ENCODE assay signal across 8 mouse cellular contexts in the genomic region with DNA sequence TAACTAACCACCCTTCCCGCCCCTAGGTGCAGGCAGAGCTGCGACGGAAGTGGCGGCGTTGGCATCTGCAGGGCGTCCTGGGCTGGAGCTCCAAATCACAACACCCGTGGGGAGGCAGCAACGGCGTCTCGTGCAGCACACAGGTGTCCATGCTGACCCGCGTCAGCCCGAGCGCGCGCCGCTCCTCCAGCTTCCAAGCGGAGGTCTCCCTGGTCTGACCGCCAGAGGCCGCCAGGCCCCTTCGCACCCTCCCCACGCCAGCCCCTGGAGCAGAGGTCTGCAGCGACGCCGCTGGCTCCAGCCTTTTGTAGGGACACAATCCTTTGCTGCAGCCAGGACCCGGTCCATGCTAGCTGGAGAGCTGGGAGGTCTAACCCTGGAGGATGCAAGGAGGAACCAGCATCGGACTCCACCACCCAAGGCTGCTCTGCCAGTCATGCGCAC. TPM values are rescaled to one million over a fixed set of nuclear protein-coding genes. Genes with fewer than 3 reads are reported as not detected.
A peak's percentile ranks its signal among the peaks of the same experiment; 100 is the strongest.
DNase-seq lines count a peak whose midpoint lies in the region; ATAC-seq and TF ChIP-seq lines count a peak whose summit lies in the region.

No protein-coding gene starts in this region.

- H3K36me3 ChIP-seq in hindbrain, postnatal 0 days (ENCODE audit: insufficient read depth, low read length): no peaks in the 10 kb centered on the region
- H3K36me3 ChIP-seq in liver, embryonic 12.5 days: no peaks in the 10 kb centered on the region
- no peaks in the 10 kb centered on the region for H3K36me3 ChIP-seq in myocyte (ENCODE audit: control insufficient read depth, insufficient read depth)
- H3K36me3 ChIP-seq in stomach, embryonic 16.5 days (ENCODE audit: control insufficient read depth, insufficient read depth, low read length): no peaks in the 10 kb centered on the region

- peak overlapping the region; percentile 50 for H3K4me2 ChIP-seq in hindbrain, postnatal 0 days (ENCODE audit: low read depth, low read length)
- H3K4me2 ChIP-seq in liver, embryonic 12.5 days: peak overlapping the region; percentile 59
- peak overlapping the region; percentile 48 for H3K4me2 ChIP-seq in myocyte (ENCODE audit: low read depth)
- peak overlapping the region; percentile 58 for H3K4me2 ChIP-seq in stomach, embryonic 16.5 days (ENCODE audit: low read depth, low read length)

- H3K79me2 ChIP-seq in myocyte (ENCODE audit: control insufficient read depth, insufficient read depth): no peaks in the 10 kb centered on the region

- peak; percentile 83 for TF ChIP-seq CTCF in hindbrain, postnatal 0 days (IDR thresholded peaks at IDR 0.05; ENCODE audit: low read depth)

- H3ac ChIP-seq in myocyte (ENCODE audit: control insufficient read depth, insufficient read length): no peak overlapping the region

- 0 out of 2 replicates have a peak, but pooled peaks cover 4% of the 10 kb centered on the region for H3K4me1 ChIP-seq in hindbrain, postnatal 0 days (ENCODE audit: insufficient read depth, low read length)
- H3K4me1 ChIP-seq in liver, embryonic 12.5 days: peaks cover 34% of the 10 kb centered on the region
- peaks cover 15% of the 10 kb centered on the region for H3K4me1 ChIP-seq in stomach, embryonic 16.5 days (ENCODE audit: control insufficient read depth, insufficient read depth, low read length)

- H3K9me3 ChIP-seq in hindbrain, postnatal 0 days (ENCODE audit: low read length): no peaks in the 10 kb centered on the region
- no peaks in the 10 kb centered on the region for H3K9me3 ChIP-seq in liver, embryonic 12.5 days (replicated peaks)
- no peaks in the 10 kb centered on the region for H3K9me3 ChIP-seq in stomach, embryonic 16.5 days (replicated peaks; ENCODE audit: control insufficient read depth, low read length)

- H3K4me3 ChIP-seq in hindbrain, postnatal 0 days (ENCODE audit: low read length): peak overlapping the region; percentile 26
- H3K4me3 ChIP-seq in liver, embryonic 12.5 days: peak overlapping the region; percentile 23
- no peak overlapping the region for H3K4me3 ChIP-seq in myocyte
- peak overlapping the region; percentile 39 for H3K4me3 ChIP-seq in stomach, embryonic 16.5 days (replicated peaks; ENCODE audit: low read length)

- no peak for TF ChIP-seq POLR2A in myocyte (IDR thresholded peaks at IDR 0.05; ENCODE audit: insufficient read length, low read depth)

- H3K27me3 ChIP-seq in hindbrain, postnatal 0 days (ENCODE audit: insufficient read depth, low read length): no peaks in the 10 kb centered on the region
- H3K27me3 ChIP-seq in liver, embryonic 12.5 days (replicated peaks): peaks cover 68% of the 10 kb centered on the region
- peaks cover 3% of the 10 kb centered on the region for H3K27me3 ChIP-seq in myocyte (ENCODE audit: control insufficient read depth, insufficient read depth, insufficient read length)
- peaks cover 32% of the 10 kb centered on the region for H3K27me3 ChIP-seq in stomach, embryonic 16.5 days (ENCODE audit: control insufficient read depth, insufficient read depth, low read length)

- under 1% methylated on average over 28 of the region's 28 CpGs for WGBS in hindbrain, postnatal 0 days
- under 1% methylated on average over 28 of the region's 28 CpGs for WGBS in liver, embryonic 12.5 days (ENCODE audit: insufficient replicate concordance)
- under 1% methylated on average over 28 of the region's 28 CpGs for WGBS in stomach, embryonic 16.5 days

- no peak overlapping the region for H3K27ac ChIP-seq in hindbrain, postnatal 0 days
- H3K27ac ChIP-seq in liver, embryonic 12.5 days: no peak overlapping the region
- no peak overlapping the region for H3K27ac ChIP-seq in stomach, embryonic 16.5 days (ENCODE audit: low read length)

- ATAC-seq in hindbrain, postnatal 0 days: peak; percentile 71
- no peak for ATAC-seq in liver, embryonic 12.5 days
- ATAC-seq in stomach, embryonic 16.5 days (ENCODE audit: insufficient read depth, low FRiP score): peak; percentile 51; the same call in 1 of the 2 replicates
- ATAC-seq in cerebellum, adult (ENCODE audit: insufficient number of reproducible peaks, low FRiP score, low TSS enrichment): no peak

- peak overlapping the region; percentile 22 for H3K9ac ChIP-seq in hindbrain, postnatal 0 days (replicated peaks; ENCODE audit: low read length)
- no peak overlapping the region for H3K9ac ChIP-seq in liver, embryonic 12.5 days
- peak overlapping the region; percentile 62 for H3K9ac ChIP-seq in stomach, embryonic 16.5 days (ENCODE audit: low read length)

- DNase-seq in R1 (ENCODE audit: low read depth, low spot score): peak; percentile 66
- DNase-seq in c-Kit-positive CD71-negative TER-119-negative erythroid progenitor cells, embryonic 14.5 days (ENCODE audit: low read depth): peak; percentile 33
- DNase-seq in gastrocnemius, postnatal 25 days: peak; percentile 58
- peak; percentile 81 for DNase-seq in hindbrain, postnatal 0 days (ENCODE audit: low spot score)

TF ChIP-seq in myocyte, 11 proteins besides CTCF, POLR2A, EP300 and RAD21:
- TF ChIP-seq POLR2AphosphoS2 (IDR thresholded peaks at IDR 0.05; ENCODE audit: insufficient read length, low read depth) (no peak), MYOD1 (IDR thresholded peaks at IDR 0.05; ENCODE audit: control insufficient read depth in 1 of 3, insufficient read length in 2 of 3, low read depth in 2 of 3) (no peak), CEBPB (IDR thresholded peaks at IDR 0.05; ENCODE audit: insufficient read depth, poor library complexity, severe bottlenecking) (no peak), USF1 (IDR thresholded peaks at IDR 0.05; ENCODE audit: low read depth) (no peak), SRF (IDR thresholded peaks at IDR 0.05; ENCODE audit: control insufficient read depth, insufficient read length, low read depth) (no peak), REST (IDR thresholded peaks at IDR 0.05; ENCODE audit: insufficient read depth, insufficient read length) (no peak), TCF12 (IDR thresholded peaks at IDR 0.05; ENCODE audit: insufficient read depth, poor library complexity, severe bottlenecking) (no peak), MAX (IDR thresholded peaks at IDR 0.05; ENCODE audit: low read depth) (no peak), E2F4 (IDR thresholded peaks at IDR 0.05; ENCODE audit: insufficient read depth) (no peak), TCF3 (IDR thresholded peaks at IDR 0.05; ENCODE audit: insufficient read length, low read depth) (no peak), MYOG (IDR thresholded peaks at IDR 0.05; ENCODE audit: control insufficient read depth in 1 of 3, insufficient read depth in 1 of 3, insufficient read length in 2 of 3, low read depth in 2 of 3) (no peak)
TF ChIP-seq in myocyte: peak in this region for 0.

RNA-seq across cellular contexts. Expression of gene Vipr1, which starts 26.9 kb away (rescaled TPM):
- total RNA-seq in gastrocnemius, postnatal 25 days (2021): 1 to 10 TPM; 2.5 to 2.6 TPM
- total RNA-seq in hindbrain, postnatal 0 days (2014; rRNA removed): 1.3 and 1.4 TPM in 2 replicates
- 0.38 and 0.51 TPM in 2 replicates for polyA plus RNA-seq in hindbrain, postnatal 0 days (2015; fragmentation: Nextera tagmentation; extraction: Ambion mirVana)
- polyA plus RNA-seq in liver, embryonic 12.5 days (2016; fragmentation: Nextera tagmentation; extraction: Ambion mirVana): 0.14 and 0.23 TPM in 2 replicates
- polyA plus RNA-seq in myocyte (2012; fragmentation: generic; extraction: Trizol): 0.29 TPM
- 0.82 and 1.0 TPM in 2 replicates for polyA plus RNA-seq in stomach, embryonic 16.5 days (2015; fragmentation: Nextera tagmentation; extraction: Ambion mirVana)

RNA-seq across cellular contexts. Expression of gene Lyzl4, which starts 27.5 kb away (rescaled TPM):
- total RNA-seq in gastrocnemius, postnatal 25 days (2021): not detected
- not detected in 2 replicates for total RNA-seq in hindbrain, postnatal 0 days (2014; rRNA removed)
- 0.23 and 0.46 TPM in 2 replicates for polyA plus RNA-seq in hindbrain, postnatal 0 days (2015; fragmentation: Nextera tagmentation; extraction: Ambion mirVana)
- 0.23 and 0.29 TPM in 2 replicates for polyA plus RNA-seq in liver, embryonic 12.5 days (2016; fragmentation: Nextera tagmentation; extraction: Ambion mirVana)
- not detected for polyA plus RNA-seq in myocyte (2012; fragmentation: generic; extraction: Trizol)
- 0.41 TPM in 1 of 2 replicates, not detected in the other for polyA plus RNA-seq in stomach, embryonic 16.5 days (2015; fragmentation: Nextera tagmentation; extraction: Ambion mirVana)

RNA-seq across cellular contexts. Expression of gene Sec22c, which starts 35.9 kb away (rescaled TPM):
- total RNA-seq in gastrocnemius, postnatal 25 days (2021): 1 to 10 TPM; 3.8 to 4.3 TPM
- total RNA-seq in hindbrain, postnatal 0 days (2014; rRNA removed): 19.0 and 25.2 TPM in 2 replicates
- 26.2 and 28.6 TPM in 2 replicates for polyA plus RNA-seq in hindbrain, postnatal 0 days (2015; fragmentation: Nextera tagmentation; extraction: Ambion mirVana)
- polyA plus RNA-seq in liver, embryonic 12.5 days (2016; fragmentation: Nextera tagmentation; extraction: Ambion mirVana): 4.4 and 5.1 TPM in 2 replicates
- 6.2 TPM for polyA plus RNA-seq in myocyte (2012; fragmentation: generic; extraction: Trizol)
- 8.8 and 9.4 TPM in 2 replicates for polyA plus RNA-seq in stomach, embryonic 16.5 days (2015; fragmentation: Nextera tagmentation; extraction: Ambion mirVana)

RNA-seq across cellular contexts. Expression of gene Ss18l2, which starts 40.8 kb away (rescaled TPM):
- total RNA-seq in gastrocnemius, postnatal 25 days (2021): 100 to 1,000 TPM; 104 to 105 TPM
- 62.4 and 62.6 TPM in 2 replicates for total RNA-seq in hindbrain, postnatal 0 days (2014; rRNA removed)
- 231 and 246 TPM in 2 replicates for polyA plus RNA-seq in hindbrain, postnatal 0 days (2015; fragmentation: Nextera tagmentation; extraction: Ambion mirVana)
- 77.5 and 89.3 TPM in 2 replicates for polyA plus RNA-seq in liver, embryonic 12.5 days (2016; fragmentation: Nextera tagmentation; extraction: Ambion mirVana)
- 81.5 TPM for polyA plus RNA-seq in myocyte (2012; fragmentation: generic; extraction: Trizol)
- polyA plus RNA-seq in stomach, embryonic 16.5 days (2015; fragmentation: Nextera tagmentation; extraction: Ambion mirVana): 103 and 112 TPM in 2 replicates

RNA-seq across cellular contexts. Expression of gene Nktr, which starts 49.6 kb away (rescaled TPM):
- total RNA-seq in gastrocnemius, postnatal 25 days (2021): 10 to 100 TPM; 30.0 to 30.1 TPM
- 68.7 and 76.6 TPM in 2 replicates for total RNA-seq in hindbrain, postnatal 0 days (2014; rRNA removed)
- 47.1 and 50.4 TPM in 2 replicates for polyA plus RNA-seq in hindbrain, postnatal 0 days (2015; fragmentation: Nextera tagmentation; extraction: Ambion mirVana)
- polyA plus RNA-seq in liver, embryonic 12.5 days (2016; fragmentation: Nextera tagmentation; extraction: Ambion mirVana): 34.0 and 38.9 TPM in 2 replicates
- 9.0 TPM for polyA plus RNA-seq in myocyte (2012; fragmentation: generic; extraction: Trizol)
- polyA plus RNA-seq in stomach, embryonic 16.5 days (2015; fragmentation: Nextera tagmentation; extraction: Ambion mirVana): 54.7 and 55.6 TPM in 2 replicates

Comparison
In these comparisons a context has a peak if more than half of its experiments do, and no peak if none do; other contexts are left out.
1. ATAC-seq: peak in hindbrain, postnatal 0 days (single experiment) and stomach, embryonic 16.5 days (single experiment); none in liver, embryonic 12.5 days (single experiment) and cerebellum, adult (single experiment).
2. Peak in every context shown above with its lines, with median percentiles within 50 percentile points of each other: DNase-seq and H3K4me2 ChIP-seq.